Mouse (Mus musculus) megakaryocyte, embryonic 14.5 days (primary cell): Measurements from ENCODE around the gene Crk.

Source experiments
- FLI1 ChIP-seq: IDR thresholded peaks from 2 replicates; pipeline ENCODE4 v1.6.1; 2012; ENCODE audit warnings: low read length, inconsistent platforms, mixed read lengths
- GATA1 ChIP-seq: IDR thresholded peaks from 3 replicates; pipeline ENCODE4 v1.6.1; 2012; ENCODE audit warnings: mixed read lengths, low read length, inconsistent platforms, borderline replicate concordance

DNA sequence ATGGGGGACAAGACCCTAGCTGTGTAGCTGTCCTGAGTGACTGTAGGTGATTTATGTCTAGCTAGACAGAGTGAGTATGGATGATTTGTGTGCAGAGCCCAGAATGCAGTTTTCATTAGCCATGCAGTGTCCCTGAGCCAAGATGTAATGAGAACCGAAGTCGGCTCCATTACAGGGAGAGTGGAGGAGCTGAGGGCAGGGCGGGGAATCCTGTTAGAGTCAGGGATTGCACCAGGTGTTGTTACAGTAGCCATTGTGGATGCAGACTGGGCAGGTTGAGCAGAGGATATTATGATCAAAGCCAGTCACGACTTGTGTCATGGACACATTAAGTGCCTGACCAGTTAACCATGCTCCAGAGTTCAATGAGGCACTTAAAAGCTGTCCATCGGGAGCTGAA, 35.7 kb upstream of the Crk start:
- no peak for TF ChIP-seq GATA1
- no peak for TF ChIP-seq FLI1
